Mouse (Mus musculus) E14TG2a.4 (cell line): ENCODE measurements around the gene Atp1a2.

Source experiments
- CTCF ChIP-seq: conservative IDR thresholded peaks from 2 replicates; pipeline ENCODE4 v1.5.1; 2014; ENCODE audit warnings: low read length
- NANOG ChIP-seq: IDR thresholded peaks from 2 replicates; pipeline ENCODE4 v1.6.1; 2014; ENCODE audit warnings: borderline replicate concordance, low read length, mixed read lengths
- POU5F1 ChIP-seq: IDR thresholded peaks from 2 replicates; pipeline ENCODE4 v1.6.1; 2014; ENCODE audit warnings: low read length, borderline replicate concordance

DNA sequence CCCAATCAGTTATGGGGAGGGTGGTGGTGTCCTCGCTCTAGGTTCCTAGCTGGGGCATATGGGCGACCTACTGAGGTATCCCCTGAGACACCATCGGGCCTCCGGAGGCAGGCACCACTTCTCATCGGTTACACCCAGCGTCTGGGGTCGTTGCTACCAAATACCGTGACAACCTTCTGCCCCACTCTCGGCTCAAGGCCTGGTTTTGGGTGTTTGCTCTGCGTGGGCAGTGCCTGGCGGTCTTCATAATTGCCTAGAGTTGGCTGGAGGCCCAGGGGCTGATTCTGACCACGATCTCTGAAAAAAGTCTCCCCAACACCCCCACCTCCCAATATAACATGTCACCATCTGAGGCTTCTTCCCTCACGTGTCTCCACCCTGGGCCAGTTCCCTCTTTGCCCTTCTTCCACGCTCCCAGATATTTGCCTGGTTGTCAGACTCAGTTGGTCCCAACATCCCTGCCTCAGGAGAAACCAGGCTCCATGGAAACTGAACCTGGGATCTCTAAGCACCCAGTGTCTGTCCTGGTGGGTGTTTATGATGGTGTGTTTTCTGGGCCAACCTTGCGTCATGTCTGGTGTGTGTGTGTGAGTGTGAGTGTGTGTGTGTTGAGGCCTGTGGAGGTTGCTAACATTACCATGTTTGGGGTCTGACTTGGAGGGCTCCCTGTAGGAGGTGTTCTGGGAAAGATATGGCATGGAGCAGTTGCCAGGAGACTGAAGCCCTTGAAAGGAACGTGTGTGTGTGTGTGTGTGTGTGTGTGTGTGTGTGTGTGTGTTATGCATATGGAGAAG is 15.1 kb upstream of the Atp1a2 start:
- TF ChIP-seq CTCF, result no peak
- no peak for TF ChIP-seq NANOG
- TF ChIP-seq POU5F1, result no peak
